Mouse (Mus musculus) cerebellum, adult 2 months (tissue): ENCODE data around the gene Ryr3.

ENCODE experiments used
- CTCF ChIP-seq: fragments of 200-500 bp; IDR thresholded peaks from 2 replicates; pipeline ENCODE4 v1.5.1; 2011; ENCODE audit warnings: low read depth, mild to moderate bottlenecking, control low read depth, low read length, moderate library complexity, borderline replicate concordance; ENCODE audit not compliant: insufficient read depth
- POLR2A ChIP-seq: fragments of 200-500 bp; IDR thresholded peaks from 2 replicates; pipeline ENCODE4 v1.6.1; 2011; ENCODE audit warnings: low read length, control low read depth, borderline replicate concordance; ENCODE audit not compliant: insufficient read depth

GRCm38 (mm10) chr2:113016236-113016635 is 200.7 kb downstream of the Ryr3 start:
- TF ChIP-seq CTCF (no peak), POLR2A (no peak)
